Mouse (Mus musculus): ENCODE results near the gene Bmp6. TPM values are rescaled to one million over a fixed set of nuclear protein-coding genes. Genes with fewer than 3 reads are reported as not detected.

Gene Bmp6
- total RNA-seq (2023) = not detected

DNA sequence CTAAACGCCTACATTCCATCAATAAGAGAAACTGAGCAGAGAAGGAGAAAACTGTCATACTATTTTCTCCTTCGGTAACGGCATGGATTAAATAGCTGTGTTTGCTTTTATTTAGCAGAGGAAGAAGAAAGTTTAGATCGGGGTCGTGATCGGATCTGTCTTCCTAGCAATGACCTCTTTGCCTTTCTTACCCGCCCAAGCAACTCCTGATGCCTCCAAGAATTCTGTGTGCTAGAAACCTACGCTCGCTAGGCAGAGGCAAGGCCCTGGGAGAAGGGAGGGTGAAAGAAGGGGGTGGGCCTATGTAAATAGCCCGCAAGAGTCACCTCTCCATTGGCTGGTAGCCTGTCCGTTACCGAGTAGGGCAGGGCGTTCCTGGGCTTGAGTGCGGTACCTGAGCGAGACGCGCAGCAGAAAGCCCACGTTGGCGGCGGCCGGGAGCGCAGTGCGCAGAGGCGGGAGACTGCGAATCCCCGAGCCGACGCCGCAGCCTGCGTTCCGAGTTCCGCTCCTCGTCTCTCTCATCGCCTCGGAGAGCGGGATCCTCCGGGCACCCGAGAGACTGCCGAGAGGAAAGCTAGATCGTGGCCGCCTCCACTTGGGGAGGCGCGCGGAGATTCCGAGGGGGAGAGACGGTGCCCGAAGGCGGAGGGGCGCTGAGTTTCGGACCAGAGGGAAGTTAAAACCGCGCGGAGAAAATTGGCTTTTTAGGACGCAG lies at the start of gene Bmp6:
Bmp6 (plus strand) TSS at position 395 of the 718 bp plus-strand sequence.

GRCm38 (mm10) chr13:38528687-38529294 lies 183.9 kb downstream of the Bmp6 start, which contains the start of gene Txndc5:
Gene Txndc5 (minus strand): TSS chr13:38528824.

Other genes with a start within 250 kb of the Bmp6 start
- 1 to 10 TPM in 1 of 2 experiments, under 1 TPM in 1; 0.58 to 1.2 TPM for gene Dsp, start 193.8 kb upstream of the Bmp6 start, total RNA-seq (2023)
- 10 to 100 TPM; 54.3 to 57.8 TPM for gene Snrnp48, start 140.2 kb upstream of the Bmp6 start, total RNA-seq (2023)
- 10 to 100 TPM; 37.0 to 39.2 TPM for gene Txndc5, start 183.7 kb downstream of the Bmp6 start, total RNA-seq (2023)

Data from T-cell, adult 66 days (primary cell).